Mouse (Mus musculus): Measurements from ENCODE around the gene Prc1. TPM values are rescaled to one million over a fixed set of nuclear protein-coding genes. Genes with fewer than 3 reads are reported as not detected.

Gene Prc1
- total RNA-seq, 1 experiment from 2014 or later = 17.8 TPM

GRCm38 (mm10) chr7:80336932-80337331 is 42.7 kb downstream of the Prc1 start:
- no peak for DNase-seq

DNA sequence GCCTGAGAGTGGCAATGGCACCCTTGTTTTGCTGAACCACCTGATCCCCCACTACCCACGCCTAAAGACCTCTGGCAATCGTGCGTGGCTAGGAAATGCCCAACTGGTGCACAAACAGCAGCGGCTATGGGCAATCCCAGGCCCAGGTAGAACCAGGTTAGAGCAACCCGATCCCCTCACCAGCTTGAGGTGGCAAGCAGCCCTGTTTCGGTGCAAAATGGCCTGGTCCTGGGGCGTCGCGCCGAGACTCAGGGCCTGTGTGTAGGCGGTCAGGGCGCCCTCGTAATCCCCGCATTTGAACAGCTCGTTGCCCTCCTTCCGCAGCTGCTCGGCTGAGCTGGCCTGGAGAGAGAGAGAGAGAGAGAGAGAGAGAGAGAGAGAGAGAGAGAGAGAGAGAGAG is 45.1 kb downstream of the Prc1 start:
- no peak for DNase-seq

GRCm38 (mm10) chr7:80339793-80340628 is 45.8 kb downstream of the Prc1 start:
- peak; percentile 98 for DNase-seq

- DNase-seq = peak; percentile 67
Observed at GRCm38 (mm10) chr7:80340793-80341192, 46.5 kb downstream of the Prc1 start, which contains the start of gene Unc45a. TSS of gene Unc45a (minus strand) at chr7:80341005.

GRCm38 (mm10) chr7:80341793-80342192 is 47.5 kb downstream of the Prc1 start:
- no peak for DNase-seq

DNA sequence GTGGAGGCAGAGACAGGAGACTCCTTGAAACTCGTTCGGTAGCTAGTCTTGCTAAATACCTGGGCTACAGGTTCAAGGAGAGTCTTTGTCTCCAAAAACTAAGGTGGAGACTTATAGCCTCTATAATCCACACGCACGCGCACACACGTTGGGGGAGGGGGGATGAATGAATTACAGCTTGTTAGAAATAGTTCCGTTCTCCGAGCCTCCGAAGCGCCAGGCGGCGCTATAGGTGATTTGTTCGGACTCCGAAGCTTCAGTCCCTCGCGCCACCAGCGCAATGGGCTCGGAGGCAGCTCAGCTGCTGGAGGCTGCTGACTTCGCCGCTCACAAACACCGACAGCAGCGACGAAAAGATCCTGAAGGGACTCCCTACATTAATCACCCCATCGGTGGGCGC is 48.6 kb downstream of the Prc1 start, which contains the start of gene Hddc3:
Hddc3 (plus strand) TSS at position 247 of the 400 bp plus-strand sequence.
- peak; percentile 91 for DNase-seq

DNA sequence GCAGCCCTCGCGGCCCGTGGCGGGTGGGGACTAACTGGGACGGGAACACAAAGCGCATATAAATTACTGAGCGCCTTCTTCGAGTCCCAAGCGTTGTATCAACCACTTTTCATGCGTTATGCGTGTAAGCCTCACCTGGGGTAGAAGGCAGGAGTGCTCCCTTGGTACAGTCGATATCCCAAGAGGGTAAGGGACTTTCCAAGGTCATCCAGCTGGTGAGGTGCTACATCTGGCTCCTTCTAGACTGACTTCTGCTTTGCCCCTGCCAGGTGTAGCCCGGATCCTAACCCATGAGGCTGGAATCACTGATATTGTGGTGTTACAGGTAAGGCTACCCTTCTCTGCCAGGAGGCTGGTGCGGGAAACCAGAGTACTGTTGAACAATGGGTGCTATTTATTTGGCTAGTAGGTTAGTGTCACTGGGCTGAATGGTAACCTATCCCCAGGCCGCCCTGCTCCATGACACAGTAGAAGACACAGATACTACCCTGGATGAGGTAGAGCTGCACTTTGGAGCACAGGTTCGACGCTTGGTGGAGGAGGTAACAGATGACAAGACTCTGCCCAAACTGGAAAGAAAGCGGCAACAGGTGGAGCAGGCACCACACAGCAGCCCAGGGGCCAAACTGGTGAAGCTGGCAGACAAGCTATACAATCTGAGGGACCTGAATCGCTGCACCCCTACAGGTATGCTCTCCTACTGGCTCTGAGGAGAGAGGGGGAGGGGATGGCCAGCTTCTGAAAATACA is 49.2 kb downstream of the Prc1 start:
- DNase-seq = no peak

- no peak for DNase-seq
Observed at GRCm38 (mm10) chr7:80346173-80346572, 51.9 kb downstream of the Prc1 start.

- no peak for DNase-seq
Observed at GRCm38 (mm10) chr7:80346830-80347229, 52.6 kb downstream of the Prc1 start.

DNA sequence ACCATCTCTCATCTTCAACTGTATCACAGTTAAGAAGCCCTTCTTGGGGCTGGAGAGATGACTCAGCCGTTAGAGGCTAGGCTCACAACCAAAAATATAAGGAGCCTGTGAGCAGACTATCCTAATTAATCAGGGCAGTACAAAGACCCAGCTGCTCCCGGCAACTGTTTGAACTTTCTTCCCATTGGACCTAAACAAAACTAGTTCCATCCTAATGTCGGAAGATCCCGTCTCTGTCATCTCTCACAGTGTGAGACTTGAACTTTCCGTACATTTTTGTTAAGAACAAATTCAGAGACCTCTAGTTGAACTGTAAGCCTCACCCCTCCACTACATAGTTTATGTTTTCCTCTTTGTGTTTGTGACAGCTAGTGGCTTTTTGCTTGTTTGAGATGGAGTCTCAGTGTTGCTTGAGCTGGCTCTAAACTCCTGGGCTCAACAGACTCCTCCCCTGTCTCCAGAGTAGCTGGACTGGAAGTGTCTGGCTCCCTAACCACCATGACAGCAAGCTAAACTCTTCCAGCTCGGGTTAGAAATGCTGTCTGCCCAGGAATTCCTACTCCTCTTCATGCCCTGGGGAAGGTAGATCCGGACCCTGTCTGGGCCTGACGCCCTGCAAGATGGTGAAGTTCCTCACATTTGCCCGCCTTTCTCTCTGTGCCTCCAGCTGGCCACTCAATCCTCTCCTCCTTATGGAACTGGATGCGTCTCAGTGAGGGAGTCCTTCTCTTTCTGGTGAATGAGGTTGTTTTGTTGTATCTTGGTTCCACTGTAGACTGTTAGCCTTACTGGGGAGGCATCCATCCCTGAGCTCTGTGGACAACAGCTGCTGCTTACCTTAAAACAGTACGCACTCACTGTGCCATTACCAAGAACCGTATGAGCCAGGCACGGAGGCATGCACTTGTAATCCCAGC is 53.7 kb downstream of the Prc1 start:
- no peak for DNase-seq

DNA sequence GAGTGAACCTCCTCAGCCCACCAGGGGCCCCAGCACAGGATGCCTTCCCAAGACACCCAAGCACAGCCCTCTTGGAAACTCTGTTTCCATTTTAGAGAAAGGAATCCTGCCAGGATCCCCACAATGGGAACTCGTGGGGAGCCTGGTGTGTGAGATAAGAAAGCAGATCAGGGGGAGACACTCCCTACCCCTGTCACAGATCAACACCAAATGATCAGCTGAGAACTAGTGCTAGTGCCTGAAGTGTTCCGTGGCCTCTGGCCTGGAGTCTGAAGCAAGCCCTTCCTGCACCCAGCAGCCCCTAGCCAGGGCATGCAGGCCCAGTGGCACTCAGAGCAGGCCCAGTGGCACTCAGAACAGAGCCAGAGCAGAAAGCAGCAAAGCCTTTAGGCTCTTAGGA is 56.6 kb downstream of the Prc1 start:
- no peak for DNase-seq

DNA sequence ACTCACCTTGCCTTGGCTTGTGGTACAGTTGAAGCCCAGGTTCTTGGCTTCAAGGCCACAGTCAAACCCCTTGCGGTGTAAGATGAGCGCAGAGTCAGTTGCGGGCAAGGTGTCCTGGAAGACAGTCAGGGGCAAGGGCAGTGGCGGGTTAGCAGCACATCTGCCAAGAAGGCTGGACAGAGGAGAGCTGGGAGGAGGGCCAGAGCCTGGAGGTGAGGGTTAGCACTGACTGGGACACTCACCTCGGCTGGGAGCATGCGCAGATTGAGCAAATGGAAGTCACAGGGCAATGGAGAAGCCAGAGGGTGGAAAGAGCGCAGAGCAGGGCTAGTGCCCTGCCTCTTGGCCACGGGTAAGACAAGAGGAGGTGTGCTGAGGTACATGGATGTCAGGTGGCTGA is 58.7 kb downstream of the Prc1 start:
- DNase-seq = no peak

DNA sequence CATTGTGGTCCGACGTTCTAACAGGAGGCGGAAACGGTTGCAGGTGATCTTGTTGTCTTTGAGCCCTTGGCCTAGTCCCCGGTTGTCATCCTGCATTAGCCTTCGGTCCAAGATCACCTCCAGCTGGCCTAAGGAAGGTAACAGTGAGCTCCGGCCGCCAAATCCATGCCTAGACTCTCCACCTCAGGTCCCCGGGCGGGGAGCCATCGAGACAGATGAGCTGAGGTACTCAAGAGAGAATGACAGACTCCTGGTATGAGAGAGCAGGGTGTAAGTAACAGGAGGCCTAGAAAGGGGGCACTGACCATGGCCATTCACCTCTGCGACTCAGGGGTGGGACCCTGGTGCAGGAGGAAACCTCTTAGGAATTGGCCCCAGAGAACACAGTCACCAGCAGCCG is 62.1 kb downstream of the Prc1 start:
- DNase-seq = no peak

GRCm38 (mm10) chr7:80357156-80357555 is 62.9 kb downstream of the Prc1 start:
- no peak for DNase-seq

DNA sequence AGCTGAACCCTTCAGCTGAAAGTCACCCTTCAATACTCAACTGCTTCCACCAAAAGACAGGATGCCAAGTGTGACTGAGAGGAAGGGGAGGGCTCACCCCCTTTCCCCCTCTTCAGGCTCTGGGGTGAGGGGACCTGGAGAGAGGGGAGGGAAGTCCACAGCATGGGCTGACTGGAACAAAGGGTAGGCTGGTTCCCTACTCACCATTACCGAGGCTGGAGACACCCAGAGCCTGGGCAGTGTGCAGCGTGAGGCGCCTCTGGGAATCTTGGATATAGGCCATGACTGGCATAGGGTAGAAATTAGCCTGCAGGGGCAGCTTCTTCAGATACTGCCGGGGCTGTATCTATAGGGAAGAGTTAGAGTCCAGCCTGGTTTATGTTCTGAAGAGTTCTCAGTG is 63.8 kb downstream of the Prc1 start:
- no peak for DNase-seq

GRCm38 (mm10) chr7:80360435-80360834 is 66.2 kb downstream of the Prc1 start:
- DNase-seq = no peak

DNA sequence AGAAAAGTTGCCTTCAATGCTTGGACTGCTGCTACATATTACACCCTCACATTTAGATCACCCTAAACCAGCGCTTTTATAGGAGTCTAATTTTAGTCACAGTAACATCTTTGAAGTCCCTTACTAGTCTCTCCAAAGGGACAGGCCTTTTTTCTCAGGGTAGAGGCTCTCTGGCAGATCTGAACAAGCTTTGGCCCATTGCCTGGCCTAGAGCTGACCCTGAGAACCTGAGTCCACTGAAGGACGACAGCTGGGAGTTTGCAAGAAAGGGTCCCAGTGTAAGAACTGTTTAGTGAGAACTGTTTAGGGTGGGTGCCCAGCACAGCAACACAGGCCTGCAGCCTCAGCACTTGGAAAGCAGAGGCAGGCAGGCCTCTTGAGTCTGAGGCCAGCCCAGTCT is 71.5 kb downstream of the Prc1 start:
- DNase-seq = peak; percentile 73

Other genes starting within 250 kb of the Prc1 start
- 152 and 173 TPM in 2 replicates for gene Idh2, start 179.1 kb upstream of the Prc1 start, total RNA-seq (2021)
- 68.9 and 70.0 TPM in 2 replicates for gene Sema4b, start 107.6 kb upstream of the Prc1 start, total RNA-seq (2021)
- 62.4 and 68.2 TPM in 2 replicates for gene Cib1, start 61.6 kb upstream of the Prc1 start, total RNA-seq (2021)
- 5.6 and 6.0 TPM in 2 replicates for gene Gdpgp1, start 61.6 kb upstream of the Prc1 start, total RNA-seq (2021)
- 0.57 and 2.1 TPM in 2 replicates for gene Ttll13, start 48.1 kb upstream of the Prc1 start, total RNA-seq (2021)
- 50.3 and 64.1 TPM in 2 replicates for gene Ngrn, start 33.2 kb upstream of the Prc1 start, total RNA-seq (2021)
- gene Vps33b, start 24.8 kb upstream of the Prc1 start, total RNA-seq (2021) = 23.9 and 29.9 TPM in 2 replicates
- gene Rccd1, start 30.0 kb downstream of the Prc1 start, total RNA-seq (2021) = 15.4 and 19.1 TPM in 2 replicates
- gene Unc45a, start 46.6 kb downstream of the Prc1 start, total RNA-seq (2021) = 47.0 and 49.5 TPM in 2 replicates
- gene Hddc3, start 48.7 kb downstream of the Prc1 start, total RNA-seq (2021) = 32.8 and 37.9 TPM in 2 replicates
- gene Man2a2, start 76.9 kb downstream of the Prc1 start, total RNA-seq (2021) = 92.6 and 109 TPM in 2 replicates
- 10.0 and 12.0 TPM in 2 replicates for gene Fes, start 93.5 kb downstream of the Prc1 start, total RNA-seq (2021)
- 157 and 167 TPM in 2 replicates for gene Furin, start 111.0 kb downstream of the Prc1 start, total RNA-seq (2021)
- gene Blm, start 240.7 kb downstream of the Prc1 start, total RNA-seq (2021) = 6.6 and 10.5 TPM in 2 replicates

Measured in adrenal gland, postnatal 25 days (tissue).